In genomic region chr11:109648510-109648909, GRCm38 (mm10) we compare ENCODE assay signal across 8 mouse cellular contexts. TPM values are rescaled to one million over a fixed set of nuclear protein-coding genes. Genes with fewer than 3 reads are reported as not detected.
A peak's percentile ranks its signal among the peaks of the same experiment; 100 is the strongest.
DNase-seq lines count a peak whose midpoint lies in the region; ATAC-seq lines count a peak whose summit lies in the region.
"Had no signal": no experiment of that assay in that cellular context is flagged by ENCODE, and none has a peak within 500 bp of the region (broad histone marks: within the 10 kb centered on the region; RNA-seq: fewer than 3 reads in every experiment).

No protein-coding gene starts in this region.

- peaks cover 35% of the 10 kb centered on the region for H3K4me1 ChIP-seq in midbrain, embryonic 12.5 days
- H3K4me1 ChIP-seq in midbrain, embryonic 10.5 days: peaks cover 38% of the 10 kb centered on the region

- H3K4me2 ChIP-seq in midbrain, embryonic 12.5 days (replicated peaks): no peak overlapping the region
- H3K4me2 ChIP-seq: limb, embryonic 12.5 days had no signal

- intact Hi-C loops in heart, postnatal 25 days (cut with DNase I): no loop called here

- no peaks in the 10 kb centered on the region for H3K27me3 ChIP-seq in midbrain, embryonic 12.5 days
- H3K27me3 ChIP-seq in midbrain, embryonic 10.5 days (ENCODE audit: low read depth, poor library complexity, severe bottlenecking): 0 out of 2 replicates have a peak, but pooled peaks cover 9% of the 10 kb centered on the region

- no peak for DNase-seq in midbrain, embryonic 10.5 days (ENCODE audit: low spot score)
- DNase-seq in cerebellum, postnatal 36 days: peak; percentile 32 to 38
- DNase-seq in heart, postnatal 25 days (ENCODE audit: low spot score): peak; percentile 40
- DNase-seq in lung, postnatal 25 days (ENCODE audit: low spot score): peak; percentile 39
- DNase-seq in left cerebral cortex, adult 8-10 months (ENCODE audit: low spot score in 2 of 2): no peak

- no peaks in the 10 kb centered on the region for H3K9me3 ChIP-seq in midbrain, embryonic 12.5 days
- no peaks in the 10 kb centered on the region for H3K9me3 ChIP-seq in midbrain, embryonic 10.5 days (replicated peaks)
- H3K9me3 ChIP-seq: limb, embryonic 12.5 days had no signal

- peak overlapping the region; percentile 98 for H3K27ac ChIP-seq in midbrain, embryonic 12.5 days (replicated peaks)
- H3K27ac ChIP-seq in midbrain, embryonic 10.5 days (replicated peaks): no peak overlapping the region
- H3K27ac ChIP-seq: limb, embryonic 12.5 days had no signal

- peaks cover 3% of the 10 kb centered on the region for H3K36me3 ChIP-seq in midbrain, embryonic 12.5 days
- peaks cover 5% of the 10 kb centered on the region for H3K36me3 ChIP-seq in midbrain, embryonic 10.5 days

- 0 out of 2 replicates have a peak overlapping the region, but pooled peaks have one; percentile 2 for H3K9ac ChIP-seq in midbrain, embryonic 12.5 days (replicated peaks)
- H3K9ac ChIP-seq: limb, embryonic 12.5 days had no signal

- no peak overlapping the region for H3K4me3 ChIP-seq in midbrain, embryonic 12.5 days
- H3K4me3 ChIP-seq in midbrain, embryonic 10.5 days: no peak overlapping the region
- H3K4me3 ChIP-seq: limb, embryonic 12.5 days had no signal

- no peak for ATAC-seq in midbrain, embryonic 12.5 days (ENCODE audit: low FRiP score, low read depth)
- ATAC-seq in CD4-positive, CD25-positive, alpha-beta regulatory T cell, adult 4 months: no peak

- WGBS in midbrain, embryonic 12.5 days: 53% methylated on average over 7 of the region's 7 CpGs
- WGBS in midbrain, embryonic 10.5 days: 69% methylated on average over 7 of the region's 7 CpGs

RNA-seq across cellular contexts. Expression of gene Prkar1a, which starts 0.7 kb away (rescaled TPM):
- polyA plus RNA-seq in midbrain, embryonic 12.5 days (2016; fragmentation: Nextera tagmentation; extraction: Ambion mirVana): 429 and 445 TPM in 2 replicates
- 309 and 361 TPM in 2 replicates for polyA plus RNA-seq in midbrain, embryonic 10.5 days (2016; fragmentation: Nextera tagmentation; extraction: Ambion mirVana)
- total RNA-seq in heart, postnatal 25 days (2021): 100 to 1,000 TPM; 330 to 341 TPM
- total RNA-seq in left cerebral cortex, adult 8-10 months (2022): 100 to 1,000 TPM; 569 to 599 (median 583) TPM
- polyA plus RNA-seq in CD4-positive, CD25-positive, alpha-beta regulatory T cell, adult 4 months (2017; shearing (Covaris generic)): 100 to 1,000 TPM; 416 to 490 TPM

RNA-seq across cellular contexts. Expression of gene Wipi1, which starts 36.7 kb away (rescaled TPM):
- 17.8 and 20.1 TPM in 2 replicates for polyA plus RNA-seq in midbrain, embryonic 12.5 days (2016; fragmentation: Nextera tagmentation; extraction: Ambion mirVana)
- polyA plus RNA-seq in midbrain, embryonic 10.5 days (2016; fragmentation: Nextera tagmentation; extraction: Ambion mirVana): 17.9 and 19.4 TPM in 2 replicates
- total RNA-seq in heart, postnatal 25 days (2021): 100 to 1,000 TPM; 105 to 107 TPM
- total RNA-seq in left cerebral cortex, adult 8-10 months (2022): 10 to 100 TPM; 20.7 to 22.9 (median 22.0) TPM
- not detected for polyA plus RNA-seq in CD4-positive, CD25-positive, alpha-beta regulatory T cell, adult 4 months (2017; shearing (Covaris generic))

Comparison
In these comparisons a context has a peak if more than half of its experiments do, and no peak if none do; other contexts are left out.
1. DNase-seq: peak in cerebellum, postnatal 36 days (2 of 2), heart, postnatal 25 days (single experiment) and lung, postnatal 25 days (single experiment); none in midbrain, embryonic 10.5 days (single experiment) and left cerebral cortex, adult 8-10 months (0 of 2).
2. RNA of gene Wipi1, which starts 36.7 kb away (polyA plus RNA-seq): 17.8 to 20.1 TPM in midbrain, embryonic 12.5 days and 17.9 to 19.4 TPM in midbrain, embryonic 10.5 days; not detected in CD4-positive, CD25-positive, alpha-beta regulatory T cell, adult 4 months; every median in the first group is over 10 times any median in the second.